Mouse (Mus musculus): Measurements from ENCODE around the gene Plekhj1.

GRCm38 (mm10) chr10:80752079-80752625 lies 46.3 kb downstream of the Plekhj1 start:
- TF ChIP-seq CTCF (IDR thresholded peaks at IDR 0.05; ENCODE audit: low read depth, low read length) (no peak), EP300 (IDR thresholded peaks at IDR 0.05; ENCODE audit: insufficient read depth, low read depth, low read length) (no peak), POLR2A (IDR thresholded peaks at IDR 0.05; ENCODE audit: insufficient read depth, low read length) (no peak)

All from ES-Bruce4 (cell line).